Mouse (Mus musculus): ENCODE data around the gene Phf12.

DNA sequence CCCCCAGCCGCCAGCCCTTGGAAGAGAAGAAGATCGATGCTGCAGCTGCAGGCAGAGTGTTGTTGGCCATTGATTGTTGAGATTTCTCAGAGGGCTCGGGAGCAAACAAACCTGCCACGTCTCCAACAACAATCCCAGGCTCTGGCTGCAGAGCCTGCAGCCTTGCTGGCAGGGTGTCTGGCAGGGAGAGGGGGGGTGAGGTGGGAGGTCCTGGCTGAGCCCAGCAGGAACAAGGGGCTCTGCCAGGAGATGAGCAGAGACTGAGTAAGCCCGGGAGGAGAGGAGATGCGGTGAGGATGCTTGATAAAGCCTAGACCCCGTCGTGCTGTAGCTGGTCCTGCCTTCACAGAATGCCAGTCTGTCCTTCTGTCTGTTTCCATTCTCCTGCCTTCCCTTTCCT is 45.7 kb upstream of the Phf12 start:
- no peak for TF ChIP-seq EP300 (IDR thresholded peaks at IDR 0.05; ENCODE audit: low read depth)
- no peak for TF ChIP-seq CTCF (IDR thresholded peaks at IDR 0.05; ENCODE audit: low read depth)

Measured in liver, embryonic 14.5 days (tissue).